Mouse (Mus musculus) cortical plate, adult 2 months (tissue): ENCODE results near the gene Olfr1048.

Source experiments
- CTCF ChIP-seq: fragments of 200-500 bp; IDR thresholded peaks from 2 replicates; pipeline ENCODE4 v1.5.1; 2011; ENCODE audit warnings: mild to moderate bottlenecking, control low read depth, low read length; ENCODE audit not compliant: insufficient read depth; ENCODE audit errors: extremely low read depth
- POLR2A ChIP-seq: fragments of 200-500 bp; IDR thresholded peaks from 2 replicates; pipeline ENCODE4 v1.6.1; 2011; ENCODE audit warnings: mild to moderate bottlenecking, low read length, control low read depth; ENCODE audit not compliant: insufficient read depth; ENCODE audit errors: extremely low read depth

- TF ChIP-seq CTCF (no peak), POLR2A (no peak)
Observed at GRCm38 (mm10) chr2:86240189-86240588, at the start of gene Olfr1048.
